Mouse (Mus musculus): ENCODE data around the gene C2cd4c.

C2cd4c gene

DNA sequence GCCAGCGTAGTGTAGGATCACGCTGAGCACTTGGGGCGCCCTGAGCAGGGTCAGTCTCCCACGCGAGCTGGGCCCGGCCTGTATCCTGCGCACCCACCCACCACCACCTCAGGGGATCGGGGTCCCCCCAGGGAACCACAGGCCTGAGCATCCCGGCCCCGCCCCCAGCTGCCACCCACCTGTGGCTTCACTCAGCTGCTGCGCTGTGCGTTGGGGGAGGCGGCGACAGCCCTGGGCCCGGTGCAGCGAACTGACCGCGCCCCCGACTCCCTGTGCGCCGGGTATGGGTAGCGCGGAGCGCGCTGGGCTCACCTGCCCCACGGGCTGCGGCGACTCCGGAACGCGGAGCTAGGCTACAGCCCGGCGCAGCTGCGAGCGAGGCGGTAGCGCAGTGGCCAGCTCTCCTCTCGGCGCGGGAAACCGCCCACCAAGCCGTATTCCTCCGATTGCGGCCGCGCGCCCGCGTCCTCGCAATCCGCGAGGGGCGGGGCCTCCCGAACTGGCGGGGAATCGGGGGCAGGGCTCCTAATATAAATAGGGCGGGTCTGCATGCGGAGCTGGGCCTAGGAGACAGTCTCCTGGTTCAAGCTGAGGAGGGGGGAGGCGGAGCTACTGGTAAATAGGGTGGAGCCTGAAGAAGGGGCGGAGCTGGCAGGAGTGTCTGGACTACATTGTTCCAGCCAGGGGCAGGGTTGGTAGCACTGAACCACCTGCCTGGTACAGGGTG lies at the start of gene C2cd4c:
Gene C2cd4c, minus strand, starts transcription at position 448 of the 727 bp plus-strand sequence.
- DNase-seq, result peak; percentile 72 to 74

DNA sequence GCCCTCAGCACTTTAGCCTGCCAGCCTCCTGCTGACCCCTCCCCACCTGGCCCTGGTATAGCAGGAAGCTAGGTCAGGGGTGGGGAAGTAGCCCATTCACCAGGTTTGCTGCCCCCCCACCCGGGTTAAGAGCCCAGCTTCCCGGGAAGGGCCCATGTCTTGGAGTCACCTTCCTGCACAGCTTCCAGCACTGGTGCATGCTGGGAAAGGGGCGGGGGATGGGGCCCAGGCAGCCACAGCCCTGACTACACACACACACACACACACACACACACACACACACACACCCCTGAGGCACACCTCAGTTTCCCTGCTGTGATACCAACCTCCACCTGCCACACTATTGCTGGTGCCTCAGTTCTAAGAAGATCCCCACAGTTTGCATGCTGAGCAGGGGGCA lies 48.0 kb upstream of the C2cd4c start:
- no peak for DNase-seq

DNA sequence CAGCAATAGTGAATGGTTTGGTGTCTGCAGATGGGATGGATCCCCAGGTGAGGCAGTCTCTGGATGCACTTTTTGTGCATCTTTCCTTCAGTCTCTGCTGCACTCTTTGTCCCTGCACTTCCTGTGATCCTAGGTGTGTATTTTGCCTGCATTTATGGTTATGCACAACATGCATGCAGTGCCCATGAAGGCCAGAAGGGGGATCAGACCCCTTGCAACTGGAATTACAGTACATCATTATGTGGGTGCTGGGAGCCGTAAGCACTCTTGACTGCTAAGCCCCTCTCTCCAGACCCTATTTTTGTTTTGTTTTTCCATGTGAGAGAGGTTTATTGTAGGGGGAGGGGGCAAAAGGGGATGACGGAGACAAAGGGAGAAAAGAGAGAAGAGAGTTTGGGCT lies 46.5 kb upstream of the C2cd4c start:
- no peak for DNase-seq

DNA sequence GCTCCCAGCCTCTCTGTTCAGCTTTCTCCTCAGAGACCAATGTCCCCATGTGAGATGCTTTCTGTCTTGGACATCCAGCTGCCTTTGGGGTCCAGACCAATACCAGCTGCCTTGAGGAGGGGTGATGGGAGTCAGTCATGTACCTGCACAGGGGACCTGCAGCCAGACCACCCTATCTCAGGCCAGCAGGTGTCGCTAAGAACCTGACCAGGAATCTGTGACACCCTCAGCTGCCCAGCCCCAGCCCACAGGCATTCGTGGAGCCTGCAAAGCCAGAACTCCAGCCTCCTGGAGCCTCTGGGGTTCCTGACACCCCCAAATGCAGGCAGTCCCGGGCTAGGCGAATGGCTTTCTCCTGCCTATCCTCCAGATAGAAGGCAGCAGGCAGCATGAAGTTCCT lies 45.0 kb upstream of the C2cd4c start:
- DNase-seq, result no peak

GRCm38 (mm10) chr10:79654946-79655395 lies 41.1 kb upstream of the C2cd4c start:
- DNase-seq, result no peak

DNA sequence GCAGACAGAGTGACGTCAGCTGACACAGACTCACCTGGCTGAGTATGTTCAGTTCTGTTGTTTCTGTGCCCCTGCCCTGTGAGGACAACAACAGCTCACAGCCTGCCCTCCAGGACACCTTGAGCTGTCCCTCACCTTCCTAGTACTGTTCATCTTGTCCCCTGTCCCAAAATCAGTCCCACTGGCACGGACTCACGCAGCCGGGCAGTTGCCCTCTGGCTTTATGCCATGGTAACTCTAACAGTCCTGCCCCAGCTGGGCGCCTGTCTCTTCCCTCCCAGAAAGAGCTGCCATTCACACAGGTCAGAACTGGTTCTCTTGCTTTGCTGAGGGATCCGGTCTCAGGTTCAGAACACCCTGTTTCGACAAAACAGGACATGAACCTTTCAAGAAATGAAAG lies 39.0 kb upstream of the C2cd4c start:
- DNase-seq, result no peak

GRCm38 (mm10) chr10:79649070-79649751 lies 35.4 kb upstream of the C2cd4c start:
- peak; percentile 49 to 75 for DNase-seq

DNA sequence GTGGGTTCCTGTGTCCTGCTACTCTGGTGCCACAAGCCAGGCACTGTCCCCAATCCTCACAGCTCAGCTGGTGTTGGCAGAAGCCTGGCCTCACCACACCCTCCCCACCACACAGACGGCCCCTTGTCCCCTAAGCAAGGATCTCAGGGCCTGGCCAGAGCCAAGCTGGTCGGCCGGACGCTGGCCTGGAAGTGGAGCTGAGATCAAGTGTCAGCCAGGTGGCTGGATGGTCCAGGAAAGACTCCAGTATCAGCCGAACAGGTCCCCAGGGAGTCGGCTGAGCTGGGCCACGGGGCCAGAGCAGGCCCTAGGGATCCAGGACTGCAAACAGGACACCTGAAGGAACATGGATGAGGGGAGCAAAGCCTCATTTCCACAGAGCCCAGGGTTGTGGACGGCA lies 31.9 kb upstream of the C2cd4c start, which contains the start of gene Odf3l2:
Gene Odf3l2, minus strand, starts transcription at position 28 of the 400 bp plus-strand sequence.
- no peak for DNase-seq

- peak; percentile 31 to 43 for DNase-seq
Observed at GRCm38 (mm10) chr10:79638486-79639204, 24.8 kb upstream of the C2cd4c start.

DNA sequence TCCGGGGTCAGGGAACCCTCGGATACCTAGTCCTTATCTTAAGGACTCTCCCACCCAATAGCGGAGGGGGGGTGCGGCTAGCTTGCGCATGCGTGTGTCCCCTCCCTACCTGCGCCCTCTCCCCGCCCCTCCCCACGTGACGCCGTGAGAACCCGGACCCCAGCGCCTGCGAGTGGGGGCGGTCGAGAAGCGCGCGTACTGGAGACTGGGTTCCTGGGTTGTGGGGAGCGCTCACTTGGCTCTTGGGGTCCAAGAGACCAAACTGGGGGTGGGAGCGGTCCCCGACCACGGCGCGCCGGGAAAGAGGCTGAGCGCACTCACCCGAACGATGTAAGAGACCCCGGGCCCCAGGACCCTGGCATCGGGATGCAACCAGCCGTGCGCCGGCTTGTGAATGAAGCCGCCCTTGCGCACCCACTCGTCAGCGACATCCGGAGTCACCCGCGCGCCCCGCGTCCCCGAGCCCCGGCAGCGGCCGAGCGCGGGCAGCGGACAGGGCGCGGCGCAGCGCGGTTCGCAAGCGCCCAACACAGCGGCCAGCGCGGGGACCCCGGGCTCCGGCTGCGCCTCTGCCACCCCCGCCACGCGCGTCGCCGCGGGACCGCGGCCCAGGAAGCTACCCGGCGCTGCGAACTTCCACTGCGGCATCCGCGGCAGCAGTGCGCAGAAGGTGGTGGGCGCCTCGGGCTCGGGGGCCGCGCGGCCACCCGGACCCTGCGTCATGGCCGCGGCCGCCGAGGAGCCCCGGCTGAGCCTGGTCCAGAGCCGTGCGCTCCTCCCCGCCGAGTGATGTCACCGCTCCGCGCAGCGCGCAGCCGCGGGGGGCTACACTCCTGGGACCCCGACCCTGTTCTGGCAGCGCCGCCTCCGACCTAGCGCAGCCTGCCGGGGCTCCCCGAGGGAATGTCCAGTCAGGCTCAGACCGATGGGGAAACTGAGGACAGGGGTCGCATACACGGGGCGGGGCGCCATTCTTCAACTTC lies 23.6 kb upstream of the C2cd4c start, which contains the start of gene Shc2:
Gene Shc2, minus strand, starts transcription at position 791 of the 983 bp plus-strand sequence.
- DNase-seq, result peak in 1 of 2 experiments; percentile 24

- DNase-seq, result no peak
Observed at GRCm38 (mm10) chr10:79636287-79636686, 22.5 kb upstream of the C2cd4c start.

GRCm38 (mm10) chr10:79633006-79633777 lies 19.4 kb upstream of the C2cd4c start:
- DNase-seq, result no peak

- no peak for DNase-seq
Observed at GRCm38 (mm10) chr10:79631432-79631831, 17.6 kb upstream of the C2cd4c start.

GRCm38 (mm10) chr10:79628377-79628776 lies 14.6 kb upstream of the C2cd4c start:
- no peak for DNase-seq

GRCm38 (mm10) chr10:79626156-79626555 lies 12.3 kb upstream of the C2cd4c start:
- no peak for DNase-seq

GRCm38 (mm10) chr10:79625398-79625797 lies 11.6 kb upstream of the C2cd4c start:
- DNase-seq, result no peak

DNA sequence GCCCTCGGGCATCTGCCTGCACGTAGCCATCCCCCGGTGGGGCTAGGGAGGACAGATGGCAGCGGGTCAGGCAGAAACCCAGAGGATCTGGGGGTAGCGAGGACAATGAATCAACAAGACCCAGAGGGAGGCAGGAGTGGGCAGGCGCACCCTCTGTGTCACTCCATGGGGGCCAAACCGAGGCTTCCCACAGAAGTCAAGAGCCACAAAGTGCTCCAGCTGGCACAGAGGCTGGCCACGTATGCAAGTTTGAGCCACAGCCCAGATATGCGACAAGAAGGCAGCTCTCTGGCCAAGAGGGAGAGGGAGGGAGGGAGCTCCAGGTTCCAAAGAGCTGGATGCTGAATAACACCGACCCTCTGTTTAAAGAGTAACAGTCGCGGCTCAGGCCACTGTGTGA lies 10.1 kb upstream of the C2cd4c start:
- no peak for DNase-seq

- no peak for DNase-seq
Observed at GRCm38 (mm10) chr10:79616376-79616775, 2.6 kb upstream of the C2cd4c start.

- no peak for DNase-seq
Observed at GRCm38 (mm10) chr10:79615860-79616259, 2.0 kb upstream of the C2cd4c start.

GRCm38 (mm10) chr10:79614305-79614643 lies 449 bp upstream of the C2cd4c start:
- DNase-seq, result no peak
